Mouse (Mus musculus) midbrain, postnatal 0 days (tissue): ENCODE data around the gene Atp1b1. TPM values are rescaled to one million over a fixed set of nuclear protein-coding genes. Genes with fewer than 3 reads are reported as not detected.

Experiments used
- ATAC-seq: fragments of 200-750 bp; cut with Nextera tagmentation; 2 replicates; pipeline ENCODE4 v1.8.0; 2017; ENCODE audit warnings: moderate number of reproducible peaks, mild to moderate bottlenecking, moderate TSS enrichment, moderate library complexity; ENCODE audit not compliant: low FRiP score
- DNase-seq: peaks from one replicate; pipeline ENCODE4 v3.0.0-alpha.2; 2015; ENCODE audit warnings: low spot score
- H3K27ac ChIP-seq: fragments of 300-500 bp; sonication (generic); 2 replicates; pipeline ENCODE4 v1.5.1; 2014; ENCODE audit warnings: low read depth, mild to moderate bottlenecking, low read length, mixed read lengths
- H3K27me3 ChIP-seq: fragments of 300-500 bp; sonication (generic); 2 replicates; pipeline ENCODE4 v1.6.1; 2014; ENCODE audit warnings: low read length, control low read depth, mixed read lengths; ENCODE audit not compliant: insufficient read depth
- H3K36me3 ChIP-seq: fragments of 300-500 bp; sonication (generic); 2 replicates; pipeline ENCODE4 v1.6.1; 2014; ENCODE audit warnings: low read length, control low read depth, mixed read lengths; ENCODE audit not compliant: insufficient read depth
- H3K4me1 ChIP-seq: fragments of 300-500 bp; sonication (generic); 2 replicates; pipeline ENCODE4 v1.6.1; 2014; ENCODE audit warnings: mild to moderate bottlenecking, control low read depth, antibody characterized with exemption, low read length, mixed read lengths; ENCODE audit not compliant: insufficient read depth
- H3K4me2 ChIP-seq: fragments of 300-500 bp; sonication (generic); 2 replicates; pipeline ENCODE4 v1.6.1; 2014; ENCODE audit warnings: low read depth, mild to moderate bottlenecking, low read length, mixed read lengths; ENCODE audit not compliant: poor library complexity, severe bottlenecking
- H3K4me3 ChIP-seq: fragments of 300-500 bp; sonication (generic); 2 replicates; pipeline ENCODE4 v1.5.1; 2014; ENCODE audit warnings: low read depth, mild to moderate bottlenecking, low read length, moderate library complexity
- H3K9ac ChIP-seq: fragments of 300-500 bp; sonication (generic); replicated peaks from 2 replicates; pipeline ENCODE4 v1.6.1; 2014; ENCODE audit warnings: mild to moderate bottlenecking, low read length, moderate library complexity, mixed read lengths; ENCODE audit not compliant: poor library complexity, severe bottlenecking
- H3K9me3 ChIP-seq: fragments of 300-500 bp; sonication (generic); 2 replicates; pipeline ENCODE4 v1.6.1; 2016; ENCODE audit warnings: low read length, control low read depth
- CTCF ChIP-seq: IDR thresholded peaks from 2 replicates; pipeline ENCODE4 v1.5.1; 2016; ENCODE audit warnings: antibody characterized with exemption, mild to moderate bottlenecking
- WGBS: fragments of 180-500 bp; shearing (Covaris S2); extraction: QIAGEN DNeasy Blood & Tissue Kit; methylation state at CpG from one replicate; pipeline ENCODE4 v1.1.7; 2014; 5-methylcytosine and 5-hydroxymethylcytosine counted together
- polyA plus RNA-seq: library from polyadenylated mRNA; unstranded; fragments of >200 nt; fragmentation: Nextera tagmentation; extraction: Ambion mirVana; gene quantifications from 2 replicates; pipeline ENCODE4 v1.2.1, GENCODE M21; 2015
- total RNA-seq: library from RNA; depleted of rRNA; stranded (reverse); fragments of >200 nt; gene quantifications from 2 replicates; pipeline ENCODE4 v1.2.3, GENCODE M21; 2014

Atp1b1 gene
- total and polyA plus RNA-seq, 2 experiments from 2014 or later, result 328 to 530 TPM

DNA sequence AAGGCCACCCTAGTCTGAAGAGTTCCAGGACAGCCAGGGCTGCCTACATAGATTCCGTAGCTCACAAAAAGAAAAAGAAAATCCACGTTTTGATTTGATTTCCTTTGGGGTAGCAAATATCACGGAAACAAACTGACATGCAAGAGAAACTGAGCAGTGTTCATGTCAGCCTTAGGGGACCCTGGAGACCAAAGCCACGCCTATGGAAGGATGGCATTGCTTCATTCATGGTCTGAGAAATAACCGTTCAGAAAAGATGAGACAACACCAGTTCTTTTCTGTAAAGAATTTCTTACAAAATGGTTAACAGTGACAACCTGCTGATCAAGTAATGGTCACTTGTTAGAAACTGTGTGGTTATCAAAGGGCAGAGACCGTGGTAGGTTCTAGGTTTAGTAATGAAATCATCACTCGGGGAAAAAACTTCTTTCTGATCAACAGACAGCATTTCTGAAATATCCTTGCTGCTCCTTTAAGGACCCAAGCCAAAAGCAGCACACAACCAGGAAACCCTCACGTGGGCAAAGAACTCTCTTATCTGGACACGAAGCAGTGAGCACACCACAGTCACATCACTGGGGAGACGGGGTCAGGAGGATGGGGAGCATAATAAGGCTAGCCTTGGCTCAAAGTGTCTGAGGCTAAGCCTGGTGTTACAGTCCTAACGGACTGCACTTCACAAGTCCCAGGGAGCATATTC lies 17.3 kb downstream of the Atp1b1 start:
- H3K4me2 ChIP-seq, result no peak overlapping the region
- no peaks in the 10 kb centered on the region for H3K4me1 ChIP-seq
- DNase-seq, result no peak
- 85% methylated on average over 11 of the region's 11 CpGs for WGBS
- no peak overlapping the region for H3K4me3 ChIP-seq
- no peaks in the 10 kb centered on the region for H3K9me3 ChIP-seq
- H3K27me3 ChIP-seq, result no peaks in the 10 kb centered on the region
- no peak for ATAC-seq
- peaks cover 64% of the 10 kb centered on the region for H3K36me3 ChIP-seq
- H3K27ac ChIP-seq, result no peak overlapping the region
- TF ChIP-seq CTCF, result no peak
- H3K9ac ChIP-seq, result no peak overlapping the region

DNA sequence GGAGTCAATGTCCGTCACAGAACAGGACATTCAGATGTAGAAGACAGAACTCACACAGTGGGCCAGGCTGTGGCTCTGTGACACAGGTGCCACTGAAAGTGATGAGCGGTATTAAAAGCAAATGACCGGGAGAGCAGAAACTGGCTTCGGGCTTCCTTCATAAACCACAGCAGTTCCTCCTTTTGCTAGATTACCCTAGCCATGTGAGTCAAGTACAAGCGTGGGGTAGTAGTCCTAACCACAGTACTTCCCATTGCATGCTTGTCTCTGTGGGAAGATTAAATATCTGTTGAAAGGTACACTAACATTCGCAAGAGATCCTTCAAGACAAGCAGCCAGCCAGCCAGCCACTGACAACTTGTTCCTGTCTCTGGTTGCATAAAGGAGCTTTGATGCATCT lies 17.9 kb downstream of the Atp1b1 start:
- H3K4me3 ChIP-seq, result no peak overlapping the region
- H3K36me3 ChIP-seq, result peaks cover 62% of the 10 kb centered on the region
- TF ChIP-seq CTCF, result no peak
- H3K4me2 ChIP-seq, result no peak overlapping the region
- H3K9me3 ChIP-seq, result no peaks in the 10 kb centered on the region
- no peak overlapping the region for H3K27ac ChIP-seq
- no peaks in the 10 kb centered on the region for H3K4me1 ChIP-seq
- WGBS, result 95% methylated on average over 6 of the region's 6 CpGs
- H3K27me3 ChIP-seq, result no peaks in the 10 kb centered on the region
- H3K9ac ChIP-seq, result no peak overlapping the region
- DNase-seq (no peak), ATAC-seq (no peak)

DNA sequence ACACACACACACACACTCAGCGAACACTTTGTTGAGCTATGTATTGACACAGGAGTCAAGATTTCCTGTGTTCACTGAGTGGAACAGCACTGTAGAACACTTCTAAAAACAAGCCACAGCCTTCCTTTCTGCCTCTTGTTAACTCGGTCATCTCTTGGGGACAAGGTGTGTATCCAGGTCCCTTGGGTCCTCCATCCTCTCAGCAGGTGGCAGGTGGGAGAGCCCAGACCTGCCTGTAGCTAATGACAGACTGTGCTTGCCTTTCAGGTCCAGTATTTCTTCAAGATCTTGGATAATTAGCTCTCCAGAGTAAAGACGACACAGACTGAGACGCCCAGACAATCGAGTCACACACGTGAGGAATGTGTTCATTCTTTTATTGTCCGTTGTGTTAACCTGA lies 21.4 kb downstream of the Atp1b1 start:
- no peak overlapping the region for H3K27ac ChIP-seq
- peaks cover 48% of the 10 kb centered on the region for H3K36me3 ChIP-seq
- WGBS, result 73% methylated on average over 7 of the region's 7 CpGs
- H3K9ac ChIP-seq, result no peak overlapping the region
- no peaks in the 10 kb centered on the region for H3K27me3 ChIP-seq
- DNase-seq (no peak), ATAC-seq (no peak)
- no peaks in the 10 kb centered on the region for H3K4me1 ChIP-seq
- no peak for TF ChIP-seq CTCF
- H3K4me3 ChIP-seq, result no peak overlapping the region
- no peaks in the 10 kb centered on the region for H3K9me3 ChIP-seq
- H3K4me2 ChIP-seq, result no peak overlapping the region

DNA sequence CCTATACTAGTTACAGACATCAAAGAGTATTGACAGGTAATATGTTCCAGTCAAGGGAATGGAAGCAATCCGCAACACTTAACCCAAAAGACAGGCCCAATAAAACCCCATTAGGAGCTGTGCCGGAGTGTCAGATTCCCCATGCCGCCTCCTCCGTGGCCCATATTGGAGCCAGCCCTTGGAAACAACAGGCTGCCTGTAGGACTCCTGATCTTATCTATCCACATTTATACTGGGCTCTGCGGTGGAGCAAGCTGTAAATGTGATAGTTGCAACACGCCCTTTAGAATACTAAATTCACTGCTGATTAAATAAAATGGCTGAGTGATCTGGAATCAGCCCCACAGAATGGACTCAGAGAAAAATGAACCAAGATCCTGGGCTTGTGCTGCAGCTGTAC lies 24.1 kb downstream of the Atp1b1 start:
- DNase-seq (no peak), ATAC-seq (no peak)
- no peaks in the 10 kb centered on the region for H3K27me3 ChIP-seq
- no peak overlapping the region for H3K27ac ChIP-seq
- no peaks in the 10 kb centered on the region for H3K4me1 ChIP-seq
- no peak overlapping the region for H3K4me2 ChIP-seq
- no peak for TF ChIP-seq CTCF
- no peaks in the 10 kb centered on the region for H3K9me3 ChIP-seq
- H3K4me3 ChIP-seq, result no peak overlapping the region
- WGBS, result 76% methylated on average over 6 of the region's 6 CpGs
- no peak overlapping the region for H3K9ac ChIP-seq
- peaks cover 24% of the 10 kb centered on the region for H3K36me3 ChIP-seq

DNA sequence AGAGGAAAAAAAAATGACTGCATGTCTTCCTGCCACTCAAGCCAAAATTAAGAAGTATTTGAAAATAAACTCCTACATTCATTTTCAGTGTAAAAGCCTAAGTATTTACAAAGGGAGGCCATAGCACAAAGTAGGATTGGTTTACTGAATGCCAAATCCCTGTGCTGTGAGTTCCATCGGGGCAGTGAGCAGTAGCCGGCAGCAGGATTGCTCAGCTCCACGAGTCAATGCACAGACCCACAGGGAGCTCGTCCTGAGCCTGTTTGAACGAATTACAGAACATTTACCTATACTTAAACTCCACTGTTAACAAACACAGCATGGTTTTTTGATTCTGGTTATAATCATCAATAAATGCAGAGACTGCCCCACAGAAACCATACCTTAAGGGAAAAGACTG lies 25.5 kb downstream of the Atp1b1 start:
- Histone ChIP-seq H3K9ac (no peak overlapping the region), H3K27ac (no peak overlapping the region), H3K9me3 (no peaks in the 10 kb centered on the region), H3K27me3 (no peaks in the 10 kb centered on the region), H3K4me2 (no peak overlapping the region), H3K4me1 (no peaks in the 10 kb centered on the region), H3K4me3 (no peak overlapping the region), H3K36me3 (peaks cover 12% of the 10 kb centered on the region)
- no peak for TF ChIP-seq CTCF
- ATAC-seq (no peak), DNase-seq (no peak)
- 67% methylated on average over 5 of the region's 5 CpGs for WGBS

DNA sequence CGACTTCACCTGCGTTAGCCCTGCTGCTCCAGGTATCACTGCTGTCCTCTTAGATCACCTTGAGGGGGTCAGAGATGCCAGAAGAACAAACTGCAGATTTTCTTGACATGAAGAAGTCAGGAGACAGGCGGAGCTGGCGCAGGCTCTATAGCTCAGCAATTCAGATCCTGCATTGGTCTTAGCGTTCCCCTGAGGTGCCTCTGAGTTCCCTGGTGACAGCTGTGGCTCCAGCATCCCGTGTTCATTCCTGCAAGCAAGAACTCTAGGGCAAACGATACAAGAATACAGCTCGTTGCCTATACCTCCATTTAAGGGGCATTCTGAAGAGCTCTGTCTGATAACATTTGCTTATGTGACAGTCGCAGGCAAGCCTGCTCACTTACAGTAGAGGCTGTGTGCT lies 29.5 kb downstream of the Atp1b1 start:
- Histone ChIP-seq H3K4me1 (no peaks in the 10 kb centered on the region), H3K36me3 (no peaks in the 10 kb centered on the region), H3K9ac (no peak overlapping the region), H3K4me3 (no peak overlapping the region), H3K4me2 (no peak overlapping the region), H3K27ac (no peak overlapping the region), H3K27me3 (no peaks in the 10 kb centered on the region), H3K9me3 (no peaks in the 10 kb centered on the region)
- DNase-seq, result no peak
- TF ChIP-seq CTCF, result no peak
- ATAC-seq, result no peak
- 84% methylated on average over 9 of the region's 9 CpGs for WGBS
